Mouse (Mus musculus) neural tube, embryonic 11.5 days (tissue): Measurements from ENCODE around the gene Kat2b. TPM values are rescaled to one million over a fixed set of nuclear protein-coding genes. Genes with fewer than 3 reads are reported as not detected.
"Not testable (repeated sequence)": the region's sequence is repeated elsewhere in the genome, so short reads cannot be mapped to it uniquely, and the experiment has no call there.

Experiments
- ATAC-seq: fragments of 200-750 bp; cut with Nextera tagmentation; 2 replicates; pipeline ENCODE4 v1.8.0; 2017; ENCODE audit warnings: moderate number of reproducible peaks, mild to moderate bottlenecking, moderate TSS enrichment, moderate library complexity; ENCODE audit not compliant: insufficient read depth, low FRiP score, low TSS enrichment
- DNase-seq: peaks from one replicate; pipeline ENCODE4 v3.0.0-alpha.2; 2015; ENCODE audit warnings: low spot score
- H3K27ac ChIP-seq: fragments of 300-500 bp; sonication (generic); 2 replicates; pipeline ENCODE4 v1.5.1; 2014; ENCODE audit warnings: low read depth, mild to moderate bottlenecking, low read length
- H3K27me3 ChIP-seq: fragments of 300-500 bp; sonication (generic); 2 replicates; pipeline ENCODE4 v1.6.1; 2014; ENCODE audit warnings: mild to moderate bottlenecking, low read length, mixed read lengths; ENCODE audit not compliant: control insufficient read depth, insufficient read depth
- H3K36me3 ChIP-seq: fragments of 300-500 bp; sonication (generic); 2 replicates; pipeline ENCODE4 v1.6.1; 2014; ENCODE audit warnings: mild to moderate bottlenecking, low read length, moderate library complexity, mixed read lengths; ENCODE audit not compliant: control insufficient read depth, insufficient read depth
- H3K4me1 ChIP-seq: fragments of 300-500 bp; sonication (generic); 2 replicates; pipeline ENCODE4 v1.6.1; 2014; ENCODE audit warnings: low read length, mixed read lengths; ENCODE audit not compliant: control insufficient read depth, insufficient read depth
- H3K4me2 ChIP-seq: fragments of 300-500 bp; sonication (generic); 2 replicates; pipeline ENCODE4 v1.6.1; 2014; ENCODE audit warnings: low read depth, mild to moderate bottlenecking, moderate library complexity
- H3K4me3 ChIP-seq: fragments of 300-500 bp; sonication (generic); 2 replicates; pipeline ENCODE4 v1.5.1; 2014; ENCODE audit warnings: low read depth, low read length
- H3K9ac ChIP-seq: fragments of 300-500 bp; sonication (generic); 2 replicates; pipeline ENCODE4 v1.6.1; 2014; ENCODE audit warnings: mild to moderate bottlenecking, low read length
- H3K9me3 ChIP-seq: fragments of 300-500 bp; sonication (generic); 2 replicates; pipeline ENCODE4 v1.6.1; 2016; ENCODE audit warnings: low read length; ENCODE audit not compliant: control insufficient read depth
- WGBS: fragments of 180-500 bp; shearing (Covaris S2); extraction: QIAGEN DNeasy Blood & Tissue Kit; methylation state at CpG from one replicate; pipeline ENCODE4 v1.1.7; 2014; 5-methylcytosine and 5-hydroxymethylcytosine counted together
- polyA plus RNA-seq: library from polyadenylated mRNA; unstranded; fragments of >200 nt; fragmentation: Nextera tagmentation; extraction: Ambion mirVana; gene quantifications from 2 replicates; pipeline ENCODE4 v1.2.1, GENCODE M21; 2014

Gene Kat2b
- polyA plus RNA-seq, 1 experiment from 2014 or later = 5.2 TPM

- Histone ChIP-seq H3K27me3 (no peaks in the 10 kb centered on the region), H3K4me3 (no peak overlapping the region), H3K27ac (no peak overlapping the region), H3K9ac (no peak overlapping the region), H3K4me2 (no peak overlapping the region), H3K4me1 (no peaks in the 10 kb centered on the region), H3K9me3 (no peaks in the 10 kb centered on the region), H3K36me3 (no peaks in the 10 kb centered on the region)
- DNase-seq (no peak), ATAC-seq (no peak)
- 67% methylated on average over 1 of the region's 1 CpGs for WGBS
Measured at GRCm38 (mm10) chr17:53718474-53718873, 151.8 kb downstream of the Kat2b start.

GRCm38 (mm10) chr17:53718916-53719315 is 152.3 kb downstream of the Kat2b start:
- H3K36me3 ChIP-seq, ATAC-seq: not testable (repeated sequence)
- 90% methylated on average over 3 of the region's 3 CpGs for WGBS

More at GRCm38 (mm10) chr17:53718916-53719315, 152.3 kb downstream of the Kat2b start:
- not testable (repeated sequence) for H3K4me3 ChIP-seq, DNase-seq, H3K9ac ChIP-seq, H3K4me1 ChIP-seq, H3K27me3 ChIP-seq, H3K27ac ChIP-seq, H3K9me3 ChIP-seq, H3K4me2 ChIP-seq

Other genes starting within 250 kb of the Kat2b start
- 0.34 and 0.45 TPM in 2 replicates for gene Efhb, start 103.5 kb upstream of the Kat2b start, polyA plus RNA-seq
- 104 and 110 TPM in 2 replicates for gene Rab5a, start 87.6 kb upstream of the Kat2b start, polyA plus RNA-seq
- 0.39 and 0.69 TPM in 2 replicates for gene Pp2d1, start 27.4 kb upstream of the Kat2b start, polyA plus RNA-seq
- 43.9 and 44.1 TPM in 2 replicates for gene Sgo1, start 122.5 kb downstream of the Kat2b start, polyA plus RNA-seq